31 mouse cellular contexts compared by ENCODE assay signal in genomic region chr3:154288429-154289069, GRCm38 (mm10). TPM values are rescaled to one million over a fixed set of nuclear protein-coding genes. Genes with fewer than 3 reads are reported as not detected.
DNase-seq lines count a peak whose midpoint lies in the region; ATAC-seq and TF ChIP-seq lines count a peak whose summit lies in the region.
"Had no signal": no experiment of that assay in that cellular context is flagged by ENCODE, and none has a peak within 500 bp of the region (broad histone marks: within the 10 kb centered on the region; RNA-seq: fewer than 3 reads in every experiment).

No protein-coding gene starts in this region.

- H3K27me3 ChIP-seq in myocyte (ENCODE audit: control insufficient read depth, insufficient read depth, insufficient read length) = no peaks in the 10 kb centered on the region
- no peaks in the 10 kb centered on the region for H3K27me3 ChIP-seq in heart, embryonic 11.5 days (ENCODE audit: control insufficient read depth, insufficient read depth, low read length)

- H3K36me3 ChIP-seq in myocyte (ENCODE audit: control insufficient read depth, insufficient read depth) = no peaks in the 10 kb centered on the region
- H3K36me3 ChIP-seq in heart, embryonic 11.5 days (ENCODE audit: control insufficient read depth, insufficient read depth, low read length) = no peaks in the 10 kb centered on the region
- H3K36me3 ChIP-seq: embryonic facial prominence, embryonic 13.5 days; forebrain, embryonic 10.5 days; heart, embryonic 15.5 days; hindbrain, embryonic 13.5 days; midbrain, embryonic 12.5 days had no signal

- H3K27ac ChIP-seq in heart, embryonic 11.5 days (ENCODE audit: low read depth, low read length) = no peak overlapping the region
- H3K27ac ChIP-seq: embryonic facial prominence, embryonic 13.5 days; forebrain, embryonic 10.5 days; heart, embryonic 15.5 days; hindbrain, embryonic 13.5 days; liver, embryonic 14.5 days; macrophage; midbrain, embryonic 12.5 days had no signal

- H3K4me1 ChIP-seq in heart, embryonic 11.5 days (ENCODE audit: control insufficient read depth, insufficient read depth, low read length) = 0 out of 2 replicates have a peak, but pooled peaks cover 4% of the 10 kb centered on the region
- H3K4me1 ChIP-seq: forebrain, embryonic 10.5 days; heart, embryonic 15.5 days; hindbrain, embryonic 13.5 days; midbrain, embryonic 12.5 days had no signal

- H3ac ChIP-seq in myocyte (ENCODE audit: control insufficient read depth, insufficient read length) = no peak overlapping the region

- TF ChIP-seq POLR2A in myocyte (IDR thresholded peaks at IDR 0.05; ENCODE audit: insufficient read length, low read depth) = no peak

- no peak overlapping the region for H3K4me2 ChIP-seq in myocyte (ENCODE audit: low read depth)
- H3K4me2 ChIP-seq in heart, embryonic 11.5 days = no peak overlapping the region
- H3K4me2 ChIP-seq: embryonic facial prominence, embryonic 13.5 days; heart, embryonic 15.5 days; hindbrain, embryonic 13.5 days; midbrain, embryonic 12.5 days had no signal

- H3K9me3 ChIP-seq in heart, embryonic 11.5 days (replicated peaks; ENCODE audit: control insufficient read depth, low read length) = no peaks in the 10 kb centered on the region
- H3K9me3 ChIP-seq: embryonic facial prominence, embryonic 13.5 days; forebrain, embryonic 10.5 days; heart, embryonic 15.5 days; hindbrain, embryonic 13.5 days; midbrain, embryonic 12.5 days had no signal

- H3K4me3 ChIP-seq in myocyte = no peak overlapping the region
- H3K4me3 ChIP-seq in heart, embryonic 11.5 days (ENCODE audit: low read depth, low read length) = no peak overlapping the region
- H3K4me3 ChIP-seq: embryonic facial prominence, embryonic 13.5 days; forebrain, embryonic 10.5 days; heart, embryonic 15.5 days; hindbrain, embryonic 13.5 days; midbrain, embryonic 12.5 days had no signal

- 73% methylated on average over 4 of the region's 4 CpGs for WGBS in heart, embryonic 11.5 days (ENCODE audit: insufficient replicate concordance)

- no peak overlapping the region for H3K9ac ChIP-seq in heart, embryonic 11.5 days (ENCODE audit: low read depth, low read length)
- H3K9ac ChIP-seq: embryonic facial prominence, embryonic 13.5 days; heart, embryonic 15.5 days; hindbrain, embryonic 13.5 days; liver, embryonic 14.5 days; midbrain, embryonic 12.5 days had no signal

- H3K79me2 ChIP-seq in myocyte (ENCODE audit: control insufficient read depth, insufficient read depth) = no peaks in the 10 kb centered on the region

- ATAC-seq in frontal cortex, adult (ENCODE audit: low TSS enrichment) = peak; percentile 71
- ATAC-seq in granulocyte monocyte progenitor cell, adult 5-6 weeks (replicated peaks; ENCODE audit: poor library complexity, severe bottlenecking) = peak; percentile 61
- ATAC-seq in heart, embryonic 11.5 days (replicated peaks; ENCODE audit: insufficient number of reproducible peaks, low FRiP score, low TSS enrichment) = no peak
- ATAC-seq: forebrain, embryonic 16.5 days; intestine, postnatal 0 days had no signal

- DNase-seq in frontal cortex, postnatal 36 days (ENCODE audit: low spot score in 2 of 2) = no peak
- peak; percentile 8 for DNase-seq in right cerebral cortex, adult 18-20 months
- DNase-seq in right cerebral cortex, postnatal 4 days = no peak
- no peak for DNase-seq in testis, postnatal 14 days (ENCODE audit: low spot score)
- DNase-seq: adrenal gland, postnatal 36 days; cerebellum, adult 9-10 months; cerebellum, postnatal 36 days; gastrocnemius, postnatal 10 days; kidney, adult 9 months; kidney, postnatal 10 days; liver; lung, adult 2 months; lung, postnatal 10 days; right cerebral cortex, postnatal 25 days had no signal

TF ChIP-seq in myocyte, 11 proteins besides CTCF, POLR2A, EP300 and RAD21:
- no peak for TF ChIP-seq REST (IDR thresholded peaks at IDR 0.05; ENCODE audit: insufficient read depth, insufficient read length)
- no peak for TF ChIP-seq SRF (IDR thresholded peaks at IDR 0.05; ENCODE audit: control insufficient read depth, insufficient read length, low read depth)
- peak in 2 of 3 experiments; percentile 37 to 57 for TF ChIP-seq MYOG (IDR thresholded peaks at IDR 0.05; ENCODE audit: control insufficient read depth in 1 of 3, insufficient read depth in 1 of 3, insufficient read length in 2 of 3, low read depth in 2 of 3)
- TF ChIP-seq MYOD1 (IDR thresholded peaks at IDR 0.05; ENCODE audit: control insufficient read depth in 1 of 3, insufficient read length in 2 of 3, low read depth in 2 of 3) = peak in 1 of 3 experiments; percentile 27
- TF ChIP-seq CEBPB (IDR thresholded peaks at IDR 0.05; ENCODE audit: insufficient read depth, poor library complexity, severe bottlenecking) = no peak
- TF ChIP-seq POLR2AphosphoS2 (IDR thresholded peaks at IDR 0.05; ENCODE audit: insufficient read length, low read depth) = no peak
- TF ChIP-seq E2F4 (IDR thresholded peaks at IDR 0.05; ENCODE audit: insufficient read depth) = no peak

RNA-seq across cellular contexts. Expression of gene Lhx8, which starts 41.9 kb away (rescaled TPM):
- not detected in 2 replicates for total RNA-seq in granulocyte monocyte progenitor cell, adult 5-6 weeks (2014; fragmentation: Nextera tagmentation)
- total RNA-seq in granulocyte monocyte progenitor cell, adult 5-6 weeks (2017) = not detected in 2 replicates
- polyA plus RNA-seq in myocyte (2012; fragmentation: generic; extraction: Trizol) = not detected
- polyA plus RNA-seq in heart, embryonic 11.5 days (2014; fragmentation: Nextera tagmentation; extraction: Ambion mirVana) = 0.27 and 0.59 TPM in 2 replicates
- total RNA-seq: heart, postnatal 25 days had no signal
- polyA plus RNA-seq: intestine, postnatal 0 days; large intestine, adult 2 months; macrophage; neural tube, embryonic 14.5 days; spleen, adult 2 months had no signal
